Mouse (Mus musculus) liver, embryonic 15.5 days (tissue): ENCODE results near the gene Trpm3. TPM values are rescaled to one million over a fixed set of nuclear protein-coding genes. Genes with fewer than 3 reads are reported as not detected.
A peak's percentile ranks its signal among the peaks of the same experiment; 100 is the strongest.

Source experiments
- microRNA counts: library from miRNA; unstranded; fragments of <30 nt; microRNA quantifications from one replicate; lab custom pipeline; 2016
- microRNA-seq: library from miRNA; unstranded; fragments of <30 nt; microRNA quantifications from one replicate; pipeline ENCODE4, GENCODE M21; 2016
- polyA plus RNA-seq: library from polyadenylated mRNA; unstranded; fragments of >200 nt; fragmentation: Nextera tagmentation; extraction: Ambion mirVana; gene quantifications from 2 replicates; pipeline ENCODE4 v1.2.1, GENCODE M21; 2015

Trpm3 gene
- polyA plus RNA-seq, 1 experiment from 2014 or later, result 0.03 TPM

MicroRNAs within 50 kb of the gene (microRNA counts, 519-probe panel; counts per million panel counts)
- 2,008 counts per million, percentile 23 among the panel's probes with 10 or more counts for microRNA mmu-miR-204 (lab: Ali Mortazavi, UCI)

Small RNA genes within 50 kb of the gene (microRNA-seq; reads per million reads assigned to microRNA genes)
- gene Mir204, result 28.2 reads per million, percentile 40 among the genes with 10 or more reads in this experiment
